Mouse (Mus musculus) G1E (cell line): ENCODE data around the gene Epha3. TPM values are rescaled to one million over a fixed set of nuclear protein-coding genes. Genes with fewer than 3 reads are reported as not detected.

Experiments
- ATAC-seq: 2 replicates; pipeline ENCODE4 v1.8.0; 2016; ENCODE audit warnings: mild to moderate bottlenecking; ENCODE audit not compliant: insufficient number of reproducible peaks, poor library complexity, low FRiP score, severe bottlenecking; ENCODE audit errors: extremely low read depth
- DNase-seq: peaks from one replicate; pipeline ENCODE4 v3.0.0; 2012; ENCODE audit warnings: low spot score
- H3K27me3 ChIP-seq: 2 replicates; pipeline ENCODE4 v1.6.1; 2012; ENCODE audit warnings: mild to moderate bottlenecking, low read length, inconsistent platforms; ENCODE audit not compliant: insufficient read depth
- H3K36me3 ChIP-seq: replicated peaks from 2 replicates; pipeline ENCODE3; 2012; ENCODE audit warnings: mild to moderate bottlenecking, inconsistent platforms
- H3K4me1 ChIP-seq: 2 replicates; pipeline ENCODE4 v1.6.1; 2012; ENCODE audit warnings: low read depth, low read length, inconsistent platforms, mixed read lengths; ENCODE audit not compliant: insufficient read depth
- H3K4me3 ChIP-seq: 2 replicates; pipeline ENCODE4 v1.5.1; 2012; ENCODE audit warnings: low read depth, mild to moderate bottlenecking, inconsistent platforms, low read length, moderate library complexity, mixed read lengths
- H3K9me3 ChIP-seq: replicated peaks from 2 replicates; pipeline ENCODE4 v1.6.1; 2012; ENCODE audit warnings: inconsistent platforms
- CTCF ChIP-seq: IDR thresholded peaks from 2 replicates; pipeline ENCODE4 v1.5.1; 2012; ENCODE audit warnings: low read depth, low read length, inconsistent platforms, mixed read lengths
- GATA1 ChIP-seq: IDR thresholded peaks from 2 replicates; pipeline ENCODE4 v1.6.1; 2012; ENCODE audit warnings: borderline replicate concordance, low read length, inconsistent platforms, mixed read lengths
- GATA2 ChIP-seq: IDR thresholded peaks from 2 replicates; pipeline ENCODE4 v1.6.1; 2012; ENCODE audit warnings: low read depth, low read length, inconsistent platforms, borderline replicate concordance
- POLR2AphosphoS5 ChIP-seq: IDR thresholded peaks from 2 replicates; pipeline ENCODE4 v1.6.1; 2012; ENCODE audit warnings: low read depth, low read length, inconsistent platforms; ENCODE audit not compliant: insufficient replicate concordance
- TAL1 ChIP-seq: conservative IDR thresholded peaks from 2 replicates; pipeline ENCODE4 v1.6.1; 2012; ENCODE audit warnings: low read depth, low read length, inconsistent platforms, mixed read lengths
- polyA plus RNA-seq: library from polyadenylated mRNA; stranded (reverse); fragments of >175 nt; gene quantifications from 2 replicates; pipeline ENCODE4 v1.2.3, GENCODE M21; 2012
- total RNA-seq, 2 experiments: library from RNA; stranded (forward) in 1 of 2; stranded (reverse) in 1 of 2; fragments of 200-1000 nt in 1 of 2; fragments of >200 nt in 1 of 2; fragmentation: Nextera tagmentation in 1 of 2; gene quantifications; 2 replicates each; pipeline ENCODE4 v1.2.3; 2014 to 2017

The Epha3 gene
- total and polyA plus RNA-seq, 3 experiments: 0.05 TPM; not detected in 2

DNA sequence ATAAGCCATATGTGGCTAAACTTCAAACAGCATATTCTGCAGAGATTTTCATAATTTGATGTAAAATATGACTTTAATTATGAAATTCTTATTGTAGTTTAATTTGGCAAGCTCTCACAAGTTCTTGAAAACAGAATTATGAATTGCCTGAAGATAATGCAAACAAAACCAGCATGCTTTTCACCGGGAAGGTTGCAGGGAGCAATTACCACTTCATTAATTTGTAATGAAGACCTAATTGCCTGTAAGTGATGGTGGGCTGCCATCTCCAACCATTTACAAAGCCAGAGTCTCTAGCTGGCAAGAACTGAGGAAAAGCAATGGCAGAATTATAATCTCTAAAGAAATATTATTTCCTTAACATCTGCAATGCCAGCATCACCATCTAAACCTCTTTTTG is 86.2 kb downstream of the Epha3 start:
- ATAC-seq: no peak
- Histone ChIP-seq H3K4me3 (no peak overlapping the region), H3K27me3 (no peaks in the 10 kb centered on the region), H3K4me1 (no peaks in the 10 kb centered on the region), H3K9me3 (peaks cover 2% of the 10 kb centered on the region; the same call in 1 of the 2 replicates), H3K36me3 (no peaks in the 10 kb centered on the region)
- TF ChIP-seq GATA1 (no peak), TAL1 (no peak), GATA2 (no peak), POLR2AphosphoS5 (no peak), CTCF (no peak)
- DNase-seq: no peak

DNA sequence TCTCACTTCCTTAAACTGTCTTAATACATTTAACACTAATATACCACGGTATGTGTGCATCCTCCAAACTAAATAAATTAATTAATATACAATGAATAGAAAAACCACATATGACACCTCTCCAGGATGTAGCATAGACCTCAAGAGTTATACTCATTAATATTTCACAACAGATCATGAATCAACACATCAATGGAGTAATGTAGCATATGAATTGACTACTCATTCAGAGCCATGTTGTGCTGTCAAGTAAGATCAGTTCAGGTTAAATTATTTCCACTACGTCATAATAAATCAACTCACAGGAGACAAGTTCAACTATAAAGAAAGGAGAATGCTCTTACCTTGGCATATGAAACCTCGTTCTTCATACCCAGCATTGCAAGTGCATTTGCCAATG is 91.4 kb downstream of the Epha3 start:
- Histone ChIP-seq H3K4me3 (no peak overlapping the region), H3K27me3 (no peaks in the 10 kb centered on the region), H3K9me3 (no peaks in the 10 kb centered on the region), H3K36me3 (no peaks in the 10 kb centered on the region), H3K4me1 (no peaks in the 10 kb centered on the region)
- DNase-seq (no peak), ATAC-seq (no peak)
- TF ChIP-seq GATA2 (no peak), TAL1 (no peak), POLR2AphosphoS5 (no peak), GATA1 (no peak), CTCF (no peak)

DNA sequence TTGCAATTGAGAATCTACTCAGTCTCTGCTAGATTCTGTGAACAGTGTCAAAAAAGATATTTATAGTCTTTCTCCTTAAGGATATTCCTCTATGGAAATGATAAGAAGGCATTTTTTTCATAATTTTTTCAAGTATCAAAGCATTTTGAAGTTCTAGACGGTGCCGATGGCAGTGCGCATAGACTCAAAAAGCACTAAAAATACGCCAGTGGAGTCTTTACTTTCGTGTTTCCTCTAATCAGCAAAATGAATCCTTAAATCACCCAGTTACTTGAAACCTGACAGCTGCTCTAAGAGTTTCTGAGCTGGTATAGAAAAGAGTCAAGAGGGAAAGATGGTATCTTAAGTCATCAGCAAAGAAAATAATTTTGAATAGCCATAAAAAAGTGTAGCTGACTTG is 96.4 kb downstream of the Epha3 start:
- Histone ChIP-seq H3K9me3 (no peaks in the 10 kb centered on the region), H3K4me3 (no peak overlapping the region), H3K36me3 (no peaks in the 10 kb centered on the region), H3K27me3 (no peaks in the 10 kb centered on the region), H3K4me1 (no peaks in the 10 kb centered on the region)
- DNase-seq: no peak
- TF ChIP-seq GATA1 (no peak), GATA2 (no peak), TAL1 (no peak), CTCF (no peak), POLR2AphosphoS5 (no peak)
- ATAC-seq: no peak

DNA sequence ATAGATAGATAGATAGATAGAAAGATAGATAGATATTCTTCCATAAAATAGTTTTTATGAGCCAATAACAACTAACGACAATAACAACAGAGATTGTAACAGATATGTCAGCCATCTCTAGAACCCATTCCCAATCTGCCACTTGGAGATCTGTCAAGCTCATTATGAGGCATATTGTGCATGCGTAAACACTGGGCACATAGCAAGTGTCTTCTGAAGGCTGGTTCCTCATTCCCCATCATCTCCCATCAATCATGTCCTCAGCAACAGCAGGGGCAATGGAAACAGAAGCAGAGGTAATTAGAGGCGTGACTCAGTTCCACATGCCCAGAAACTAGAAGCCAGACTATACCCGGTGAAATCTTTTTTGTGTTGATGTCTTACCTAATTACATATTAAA is 102.8 kb downstream of the Epha3 start:
- DNase-seq: no peak
- H3K4me3 ChIP-seq: no peak overlapping the region
- no peak for ATAC-seq
- no peak for TF ChIP-seq CTCF
- TF ChIP-seq TAL1: no peak
- TF ChIP-seq GATA2: no peak
- no peak for TF ChIP-seq POLR2AphosphoS5
- no peak for TF ChIP-seq GATA1
- H3K36me3 ChIP-seq: no peaks in the 10 kb centered on the region
- H3K4me1 ChIP-seq: no peaks in the 10 kb centered on the region
- H3K9me3 ChIP-seq: no peaks in the 10 kb centered on the region
- H3K27me3 ChIP-seq: no peaks in the 10 kb centered on the region

DNA sequence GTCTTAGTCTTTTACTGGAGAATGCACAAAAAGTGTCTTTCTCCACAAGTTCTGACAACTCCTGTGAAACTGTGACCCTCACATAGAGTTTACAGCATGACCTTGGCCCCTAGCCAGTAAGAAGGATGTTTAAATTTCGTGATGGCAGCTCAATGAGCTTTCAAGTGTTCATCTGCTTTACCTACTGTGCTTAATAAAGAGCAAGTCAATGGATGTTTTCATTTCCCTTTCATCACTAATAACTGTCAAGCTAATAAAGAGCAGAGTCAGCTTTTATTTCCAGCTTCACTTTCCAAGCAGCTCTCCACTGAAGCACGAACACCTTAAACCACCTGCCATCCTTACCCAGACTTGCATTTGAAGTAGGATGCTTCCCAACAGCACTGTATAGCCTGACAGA is 103.9 kb downstream of the Epha3 start:
- Histone ChIP-seq H3K9me3 (no peaks in the 10 kb centered on the region), H3K4me1 (no peaks in the 10 kb centered on the region), H3K4me3 (no peak overlapping the region), H3K27me3 (no peaks in the 10 kb centered on the region), H3K36me3 (no peaks in the 10 kb centered on the region)
- ATAC-seq (no peak), DNase-seq (no peak)
- TF ChIP-seq CTCF (no peak), GATA2 (no peak), TAL1 (no peak)

DNA sequence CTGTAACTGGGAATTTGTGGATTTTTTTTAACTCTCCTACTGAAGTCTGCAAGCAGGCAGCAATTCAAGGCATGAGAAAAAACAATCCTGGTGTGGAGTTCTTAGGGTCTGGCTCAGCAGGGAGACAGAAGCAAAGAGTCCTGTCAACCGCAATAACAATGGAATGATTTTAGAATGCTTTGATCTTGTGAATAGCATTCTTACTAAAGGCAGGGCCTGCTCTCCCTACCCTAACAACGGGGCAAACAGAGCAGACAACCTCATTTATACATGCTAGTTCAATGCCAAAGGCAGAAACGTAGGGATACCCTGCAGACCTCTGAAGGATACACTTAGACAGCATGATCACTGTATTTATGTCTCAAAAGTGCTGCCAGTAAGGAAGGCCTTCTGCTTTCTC is 110.9 kb downstream of the Epha3 start:
- H3K9me3 ChIP-seq: no peaks in the 10 kb centered on the region
- no peak overlapping the region for H3K4me3 ChIP-seq
- no peak for ATAC-seq
- H3K36me3 ChIP-seq: no peaks in the 10 kb centered on the region
- H3K27me3 ChIP-seq: no peaks in the 10 kb centered on the region
- no peak for DNase-seq
- no peaks in the 10 kb centered on the region for H3K4me1 ChIP-seq
- TF ChIP-seq GATA2 (no peak), CTCF (no peak), TAL1 (no peak), GATA1 (no peak)

DNA sequence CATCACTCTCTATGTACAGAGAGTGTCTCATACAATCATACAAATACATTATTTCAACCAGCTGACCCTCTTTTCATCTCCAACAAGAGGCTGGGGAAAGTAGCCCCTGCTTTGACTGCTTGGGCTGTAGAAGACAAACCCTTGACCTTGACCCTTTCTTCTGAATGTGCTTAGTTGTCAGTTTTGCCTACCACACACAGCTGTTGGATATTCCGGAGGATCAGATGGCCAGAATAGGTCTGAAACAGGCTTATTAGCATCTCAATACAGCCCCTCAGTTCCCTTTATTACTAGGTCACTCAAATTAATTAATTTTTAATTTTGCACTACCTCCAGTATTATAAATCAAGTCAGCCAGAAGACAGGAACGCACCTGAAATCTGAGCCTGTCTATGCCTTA is 116.2 kb downstream of the Epha3 start:
- DNase-seq: no peak
- Histone ChIP-seq H3K4me1 (no peaks in the 10 kb centered on the region), H3K27me3 (no peaks in the 10 kb centered on the region), H3K4me3 (no peak overlapping the region), H3K36me3 (no peaks in the 10 kb centered on the region), H3K9me3 (no peaks in the 10 kb centered on the region)
- no peak for ATAC-seq
- TF ChIP-seq GATA1: no peak
- TF ChIP-seq GATA2: no peak
- no peak for TF ChIP-seq CTCF
- no peak for TF ChIP-seq TAL1
- no peak for TF ChIP-seq POLR2AphosphoS5
